Mouse (Mus musculus) heart, adult 2 months (tissue): ENCODE results near the gene Slc7a6.

Experiments used
- CTCF ChIP-seq: fragments of 200-600 bp; IDR thresholded peaks from 2 replicates; pipeline ENCODE4 v1.8.1; 2022; ENCODE audit warnings: antibody characterized with exemption, mild to moderate bottlenecking, moderate library complexity
- POLR2A ChIP-seq: fragments of 200-500 bp; IDR thresholded peaks from 2 replicates; pipeline ENCODE4 v1.6.1; 2011; ENCODE audit warnings: mild to moderate bottlenecking, low read depth, low read length, control low read depth; ENCODE audit not compliant: insufficient read depth

DNA sequence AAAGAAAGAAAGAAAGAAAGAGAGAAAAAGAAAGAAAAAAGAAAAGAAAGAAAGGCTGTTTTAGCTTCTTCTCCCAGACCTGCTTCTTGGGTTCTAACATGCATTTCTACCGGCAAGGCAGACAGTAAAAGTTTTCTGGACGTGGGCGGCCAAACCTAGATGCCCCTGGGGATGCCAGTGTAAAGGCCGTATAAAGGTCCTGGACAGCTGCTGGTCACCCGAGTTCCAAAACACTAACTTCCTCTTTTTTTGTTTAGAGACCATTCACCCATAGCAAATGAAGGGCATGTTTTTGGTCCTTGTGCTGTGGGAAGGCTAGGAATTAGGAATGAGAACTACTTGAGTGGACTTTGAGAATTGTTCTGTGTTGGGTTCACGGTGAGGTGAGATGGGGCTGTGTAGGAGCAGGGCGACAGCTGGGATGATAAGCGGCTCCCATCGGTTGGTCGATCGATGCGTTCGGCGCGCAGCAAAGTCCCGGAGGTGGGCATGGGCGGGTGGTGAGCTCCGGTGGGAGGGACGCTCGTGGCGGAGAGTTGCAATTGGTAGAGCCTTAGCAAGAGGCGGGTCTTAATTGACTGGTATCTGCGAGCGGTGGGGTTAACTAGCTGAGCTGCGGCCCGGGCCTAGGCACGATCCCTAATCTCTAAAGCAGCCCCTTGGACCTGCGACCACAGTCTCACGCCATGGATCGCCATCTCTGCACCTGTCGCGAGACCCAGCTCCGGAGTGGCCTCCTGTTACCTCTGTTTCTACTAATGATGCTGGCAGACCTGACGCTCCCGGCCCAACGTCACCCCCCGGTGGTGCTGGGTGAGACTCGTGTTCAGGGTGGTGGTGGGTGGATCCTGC lies 18.6 kb upstream of the Slc7a6 start, which contains the start of gene Pla2g15:
- TF ChIP-seq CTCF (no peak), POLR2A (peak; percentile 85)
